Mouse (Mus musculus): ENCODE results near the gene Dnah12.
"Not testable (repeated sequence)": the region's sequence is repeated elsewhere in the genome, so short reads cannot be mapped to it uniquely, and the experiment has no call there.

The Dnah12 gene

GRCm38 (mm10) chr14:26719696-26720095, 26.6 kb downstream of the Dnah12 start:
- not testable (repeated sequence) for DNase-seq (ENCODE audit: low spot score)

DNA sequence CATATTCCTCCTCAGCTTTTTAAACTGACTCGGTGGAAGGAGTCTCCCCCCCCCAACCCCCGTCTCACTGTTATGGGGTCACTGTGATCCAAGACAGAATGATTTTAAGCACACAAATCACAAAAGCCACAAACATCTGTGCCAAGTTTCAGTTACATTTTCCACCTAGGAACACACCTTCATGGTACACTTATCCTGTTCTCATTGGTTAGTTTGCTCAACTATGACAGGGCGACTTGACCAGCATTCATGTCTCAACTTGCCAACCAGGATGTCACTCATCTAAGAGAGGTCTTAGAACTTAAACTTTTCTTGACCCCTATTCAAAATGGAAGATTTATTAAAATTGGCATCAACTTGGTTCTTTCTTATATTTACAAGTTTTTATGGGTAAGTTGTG, 31.8 kb downstream of the Dnah12 start:
- no peak for DNase-seq (ENCODE audit: low spot score)

- DNase-seq (ENCODE audit: low spot score), result no peak
These were observed 65.5 kb downstream of the Dnah12 start for GRCm38 (mm10) chr14:26758566-26758965.

GRCm38 (mm10) chr14:26764827-26765226, 71.8 kb downstream of the Dnah12 start:
- no peak for DNase-seq (ENCODE audit: low spot score)

GRCm38 (mm10) chr14:26768195-26768594, 75.1 kb downstream of the Dnah12 start:
- DNase-seq (ENCODE audit: low spot score), result no peak

- DNase-seq (ENCODE audit: low spot score), result no peak
These were observed 80.5 kb downstream of the Dnah12 start for GRCm38 (mm10) chr14:26773536-26773935.

DNA sequence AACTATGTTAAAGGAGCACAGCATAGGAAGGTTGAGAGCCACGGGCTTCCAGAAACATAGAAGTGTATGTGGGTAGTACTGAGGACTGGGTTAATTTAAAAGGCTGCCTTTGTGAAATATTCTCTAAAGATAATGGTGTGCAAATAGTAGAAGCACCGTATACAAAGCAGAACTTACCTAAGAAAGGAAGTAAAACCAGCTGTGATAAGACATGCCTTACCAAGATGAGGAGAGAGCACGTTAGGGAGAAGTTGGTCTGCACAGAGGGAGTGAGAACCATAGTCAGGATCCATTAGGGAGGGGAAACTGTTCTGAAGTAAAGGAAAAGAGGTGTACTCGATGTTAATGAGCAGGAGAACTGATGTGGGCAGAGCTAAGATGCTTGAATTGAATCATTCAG, 90.7 kb downstream of the Dnah12 start:
- DNase-seq (ENCODE audit: low spot score), result no peak

GRCm38 (mm10) chr14:26785695-26786094, 92.6 kb downstream of the Dnah12 start:
- DNase-seq (ENCODE audit: low spot score), result no peak

- no peak for DNase-seq (ENCODE audit: low spot score)
These were observed 101.4 kb downstream of the Dnah12 start for GRCm38 (mm10) chr14:26794431-26794830.

DNA sequence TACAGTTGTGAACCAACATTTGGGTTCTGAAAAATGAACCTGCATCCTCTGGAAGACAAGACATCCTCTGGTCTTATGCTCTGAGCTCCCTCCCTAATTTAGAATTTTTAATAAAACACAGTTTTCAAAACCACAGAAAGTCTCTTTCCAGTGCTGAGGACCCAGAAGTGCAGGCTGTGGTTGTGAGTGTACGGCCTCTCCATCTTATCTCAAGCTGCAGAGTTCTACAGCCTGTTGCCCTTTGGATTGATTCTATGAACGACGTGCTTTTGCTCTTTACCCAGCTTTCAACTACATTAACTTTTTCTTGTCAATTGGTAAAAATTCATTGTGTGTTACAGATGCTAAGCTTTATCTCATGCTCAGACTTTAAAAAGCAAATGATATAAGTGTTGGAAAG, 105.3 kb downstream of the Dnah12 start:
- DNase-seq (ENCODE audit: low spot score), result no peak

GRCm38 (mm10) chr14:26799286-26799685, 106.2 kb downstream of the Dnah12 start:
- DNase-seq (ENCODE audit: low spot score), result no peak

- DNase-seq (ENCODE audit: low spot score), result no peak
These were observed 112.4 kb downstream of the Dnah12 start for GRCm38 (mm10) chr14:26805500-26805899.

- no peak for DNase-seq (ENCODE audit: low spot score)
These were observed 119.7 kb downstream of the Dnah12 start for GRCm38 (mm10) chr14:26812734-26813133.

DNA sequence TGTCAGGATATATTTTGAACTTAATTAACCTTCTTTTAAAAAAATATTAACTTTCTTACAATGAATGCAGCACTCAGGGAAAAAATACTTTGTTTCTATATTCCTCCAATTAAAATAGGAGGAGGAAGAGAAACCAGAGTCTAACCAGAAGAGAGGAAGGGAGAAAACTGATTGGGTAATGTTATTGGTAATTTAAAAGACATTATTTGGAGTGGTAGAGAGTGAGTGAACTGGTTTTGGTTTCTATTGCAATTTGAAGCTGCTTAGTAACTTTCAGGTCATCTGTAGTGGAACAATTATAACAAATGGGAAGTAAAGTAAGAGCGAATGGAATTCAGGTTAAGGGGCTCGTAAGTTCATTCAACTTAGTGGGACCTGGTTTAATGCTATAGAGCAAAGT, 120.8 kb downstream of the Dnah12 start:
- DNase-seq (ENCODE audit: low spot score), result no peak

- no peak for DNase-seq (ENCODE audit: low spot score)
These were observed 121.8 kb downstream of the Dnah12 start for GRCm38 (mm10) chr14:26814908-26815307.

- no peak for DNase-seq (ENCODE audit: low spot score)
These were observed 123.7 kb downstream of the Dnah12 start for GRCm38 (mm10) chr14:26816785-26817184.

DNA sequence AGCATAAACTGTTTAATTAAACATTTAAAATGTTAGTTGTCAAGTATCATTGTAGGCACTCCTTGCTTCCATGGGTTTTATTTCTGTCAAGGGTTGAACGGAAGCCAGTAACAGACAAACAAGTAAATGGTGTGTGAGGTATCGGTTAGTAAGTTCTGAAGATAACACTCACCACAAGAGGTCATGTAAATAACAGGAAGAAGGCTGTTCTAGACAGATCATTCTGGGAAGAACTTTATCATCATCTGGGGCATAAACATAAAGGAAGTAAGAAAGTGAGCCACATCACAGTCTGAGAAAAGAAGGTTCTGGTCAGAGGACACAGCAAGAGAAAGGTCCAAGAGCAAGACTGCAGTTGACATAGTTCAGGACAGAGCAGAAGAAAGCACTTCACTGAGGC, 132.9 kb downstream of the Dnah12 start:
- no peak for DNase-seq (ENCODE audit: low spot score)

- no peak for DNase-seq (ENCODE audit: low spot score)
These were observed 160.0 kb downstream of the Dnah12 start for GRCm38 (mm10) chr14:26853053-26853452.

- no peak for DNase-seq (ENCODE audit: low spot score)
These were observed 161.0 kb downstream of the Dnah12 start for GRCm38 (mm10) chr14:26854066-26854465.

GRCm38 (mm10) chr14:26858364-26858763, 165.3 kb downstream of the Dnah12 start:
- no peak for DNase-seq (ENCODE audit: low spot score)

DNA sequence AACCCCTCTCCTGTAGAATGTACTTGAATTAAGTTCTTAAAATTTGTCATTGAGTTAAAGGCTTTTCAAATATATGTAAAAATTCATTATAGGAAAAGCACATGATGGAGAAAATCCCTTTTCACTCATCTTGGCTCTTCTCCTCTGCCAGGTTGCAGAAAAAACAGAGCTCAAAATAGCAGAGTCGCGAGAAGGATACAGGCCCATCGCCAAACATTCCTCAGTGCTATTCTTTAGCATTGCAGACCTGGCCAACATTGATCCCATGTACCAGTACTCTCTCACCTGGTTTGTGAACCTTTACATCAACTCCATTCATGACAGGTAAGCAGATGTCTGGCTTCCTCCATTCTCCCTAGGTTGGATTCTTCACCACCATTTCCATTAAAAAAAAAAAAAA, 165.9 kb downstream of the Dnah12 start:
- no peak for DNase-seq (ENCODE audit: low spot score)

- DNase-seq (ENCODE audit: low spot score), result no peak
These were observed 174.3 kb downstream of the Dnah12 start for GRCm38 (mm10) chr14:26867356-26867755.

- DNase-seq (ENCODE audit: low spot score), result no peak
These were observed 175.2 kb downstream of the Dnah12 start for GRCm38 (mm10) chr14:26868299-26868698.

- DNase-seq (ENCODE audit: low spot score), result no peak
These were observed 185.7 kb downstream of the Dnah12 start for GRCm38 (mm10) chr14:26878756-26879155.

DNA sequence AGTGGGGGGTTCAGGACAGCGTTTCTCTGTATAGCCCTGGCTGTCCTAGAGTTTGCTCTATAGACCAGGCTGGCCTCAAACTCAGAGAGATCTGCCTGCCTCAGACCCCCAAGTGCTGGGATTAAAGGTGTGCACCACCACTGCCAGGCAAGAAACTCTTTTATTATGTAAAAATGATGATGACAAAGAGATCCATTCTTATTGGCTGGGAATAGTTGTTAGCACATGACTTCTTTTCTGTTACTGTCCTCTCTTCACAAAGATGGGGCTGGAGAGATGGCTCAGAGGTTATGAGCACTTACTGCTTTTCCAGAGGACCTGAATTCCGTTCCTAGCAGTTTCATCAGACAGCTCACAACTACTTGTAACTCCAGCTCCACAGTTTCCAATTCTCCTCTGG, 186.9 kb downstream of the Dnah12 start:
- no peak for DNase-seq (ENCODE audit: low spot score)
